Mouse (Mus musculus): ENCODE data around the gene Zdhhc19. TPM values are rescaled to one million over a fixed set of nuclear protein-coding genes. Genes with fewer than 3 reads are reported as not detected.

Gene Zdhhc19
- polyA plus RNA-seq, 1 experiment from 2014 or later = not detected

DNA sequence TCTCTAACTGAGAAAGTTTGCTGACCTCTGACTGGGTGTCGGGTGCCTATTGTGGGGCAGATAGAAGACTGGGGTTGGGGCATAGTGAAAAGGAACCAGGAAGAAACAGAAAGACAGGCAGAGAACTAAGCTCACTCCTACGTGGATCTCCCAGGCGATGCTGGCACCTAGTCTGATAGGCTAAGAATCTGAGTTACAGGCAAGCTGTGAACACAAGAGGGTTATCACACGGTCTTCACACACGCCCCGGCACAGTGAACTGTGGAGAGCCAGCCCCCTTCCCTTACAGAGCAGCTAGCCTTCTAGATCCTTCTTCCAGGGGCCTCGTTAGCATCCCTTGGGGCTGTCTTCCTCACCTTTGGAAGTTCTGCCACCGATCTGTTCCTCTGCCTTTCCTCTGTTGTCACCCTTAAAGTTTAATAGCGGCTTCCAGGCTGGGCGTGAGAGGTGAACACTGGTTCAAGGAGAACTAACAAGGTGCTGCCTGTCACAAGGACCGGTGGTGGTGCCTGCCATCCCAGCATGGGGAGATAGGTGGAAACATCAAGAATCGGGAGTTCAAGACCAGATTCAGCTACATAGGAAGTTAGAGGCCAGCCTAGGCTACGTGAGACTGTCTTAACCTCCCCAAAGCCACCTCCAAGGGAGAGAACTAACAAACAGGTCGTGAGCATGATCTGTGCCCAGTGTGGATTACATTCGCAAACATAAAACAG is 23.7 kb downstream of the Zdhhc19 start:
- H3K27me3 ChIP-seq = no peaks in the 10 kb centered on the region
- 0 out of 2 replicates have a peak overlapping the region, but pooled peaks have one; percentile 32 for H3K9ac ChIP-seq
- WGBS = 82% methylated on average over 15 of the region's 15 CpGs
- no peak overlapping the region for H3K4me2 ChIP-seq
- no peak for ATAC-seq (ENCODE audit: insufficient number of reproducible peaks, insufficient read depth, low FRiP score, low TSS enrichment, low read depth)
- H3K4me1 ChIP-seq = peaks cover 32% of the 10 kb centered on the region
- no peak overlapping the region for H3K4me3 ChIP-seq
- peak overlapping the region; percentile 56; the same call in 1 of the 2 replicates for H3K27ac ChIP-seq
- no peaks in the 10 kb centered on the region for H3K36me3 ChIP-seq
- H3K9me3 ChIP-seq = no peaks in the 10 kb centered on the region

DNA sequence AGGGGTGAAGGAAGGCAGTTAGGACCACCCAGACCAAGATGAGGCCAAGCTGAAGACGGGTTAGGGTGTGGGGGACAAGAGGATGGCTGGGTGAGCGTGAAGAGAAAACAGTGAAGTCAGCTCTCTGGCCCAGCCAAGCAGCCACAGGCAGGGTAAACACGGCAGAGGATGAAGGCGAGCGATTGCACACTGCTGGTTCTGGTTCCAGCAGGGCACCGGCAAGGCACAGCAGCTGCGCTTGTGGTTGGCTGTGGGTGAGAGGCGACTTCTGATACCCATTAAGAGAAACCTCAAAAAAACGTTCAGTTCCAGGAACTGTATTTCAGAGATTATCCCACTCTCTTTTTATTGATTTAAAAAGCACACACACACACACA is 24.3 kb downstream of the Zdhhc19 start:
- Histone ChIP-seq H3K9ac (peak overlapping the region; percentile 32; the same call in 1 of the 2 replicates), H3K27ac (peak overlapping the region; percentile 56), H3K27me3 (no peaks in the 10 kb centered on the region), H3K4me2 (no peak overlapping the region), H3K9me3 (no peaks in the 10 kb centered on the region), H3K4me1 (peaks cover 32% of the 10 kb centered on the region), H3K36me3 (no peaks in the 10 kb centered on the region), H3K4me3 (no peak overlapping the region)
- WGBS = 30% methylated on average over 9 of the region's 9 CpGs
- no peak for ATAC-seq (ENCODE audit: insufficient number of reproducible peaks, insufficient read depth, low FRiP score, low TSS enrichment, low read depth)

DNA sequence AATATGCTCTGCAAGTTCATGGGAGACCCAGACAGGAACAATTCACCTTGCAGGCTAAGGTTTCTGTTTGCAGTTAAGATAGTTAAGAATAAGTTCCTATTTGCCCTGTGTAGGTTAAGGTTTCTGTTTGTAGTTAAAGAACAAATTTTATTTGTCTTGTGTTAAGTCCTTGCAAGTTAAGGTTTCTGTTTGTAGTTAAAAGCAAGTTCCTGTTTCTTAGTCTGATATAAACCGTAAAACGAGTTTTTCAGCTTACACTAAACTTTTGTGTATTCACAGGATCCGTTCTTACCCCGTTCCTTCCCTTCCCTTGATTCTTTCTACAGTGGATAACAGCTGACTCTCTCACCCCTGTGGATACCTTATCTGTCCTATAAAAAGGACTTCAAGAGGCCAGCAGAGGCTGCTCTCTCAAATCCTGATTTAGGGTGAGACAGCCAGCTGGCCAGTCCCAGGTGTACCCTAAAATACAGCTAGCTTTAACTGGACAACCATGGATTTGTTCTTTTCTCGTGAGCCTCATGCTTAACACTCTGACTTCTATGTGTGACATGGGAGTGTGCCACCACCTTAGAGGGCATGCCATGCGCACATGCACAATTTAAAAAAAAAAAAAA is 26.6 kb downstream of the Zdhhc19 start:
- no peak for ATAC-seq (ENCODE audit: insufficient number of reproducible peaks, insufficient read depth, low FRiP score, low TSS enrichment, low read depth)
- Histone ChIP-seq H3K4me1 (peaks cover 20% of the 10 kb centered on the region), H3K4me3 (no peak overlapping the region), H3K4me2 (no peak overlapping the region), H3K27ac (no peak overlapping the region), H3K36me3 (no peaks in the 10 kb centered on the region), H3K9ac (no peak overlapping the region), H3K9me3 (no peaks in the 10 kb centered on the region), H3K27me3 (no peaks in the 10 kb centered on the region)
- WGBS = 65% methylated on average over 6 of the region's 6 CpGs

DNA sequence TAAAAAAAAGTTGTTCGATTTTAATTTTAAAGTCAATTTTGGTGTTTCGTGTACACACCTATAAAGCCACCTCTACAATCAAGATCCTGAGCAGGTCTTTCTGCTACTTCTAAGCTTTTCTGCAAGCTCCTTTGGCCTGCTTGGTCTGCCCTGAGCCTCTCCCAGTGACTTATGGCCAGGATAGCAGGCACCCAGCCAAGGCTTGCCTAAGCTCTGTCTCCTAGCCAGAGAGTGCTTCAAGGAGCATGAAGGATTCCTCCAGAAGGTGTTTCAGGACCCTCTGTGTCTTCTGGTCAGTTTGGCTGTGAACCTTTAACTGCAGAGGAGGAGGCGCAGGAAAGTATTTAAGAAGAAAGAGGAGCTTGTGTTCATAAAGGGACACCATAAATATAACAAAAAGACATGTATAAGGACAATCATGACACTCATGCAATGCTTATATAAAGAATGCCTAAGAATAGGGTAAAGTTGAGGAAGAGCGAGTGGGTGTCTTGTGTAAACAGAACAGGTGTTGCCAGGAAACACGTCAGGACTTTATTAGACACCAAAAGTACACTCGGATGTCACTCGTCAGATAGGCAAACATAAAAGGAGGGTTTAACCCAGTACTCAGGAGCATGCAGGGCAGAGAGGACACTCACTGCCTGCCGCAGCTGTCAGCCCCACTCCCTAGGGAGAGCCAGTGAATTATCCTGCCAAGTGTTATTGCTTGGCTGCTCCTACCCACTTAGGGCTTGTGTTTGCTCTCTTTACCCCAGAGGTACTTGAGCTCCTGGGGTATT is 27.6 kb downstream of the Zdhhc19 start:
- H3K9ac ChIP-seq = no peak overlapping the region
- no peak overlapping the region for H3K4me3 ChIP-seq
- 65% methylated on average over 8 of the region's 8 CpGs for WGBS
- ATAC-seq (ENCODE audit: insufficient number of reproducible peaks, insufficient read depth, low FRiP score, low TSS enrichment, low read depth) = no peak
- H3K36me3 ChIP-seq = no peaks in the 10 kb centered on the region
- no peaks in the 10 kb centered on the region for H3K27me3 ChIP-seq
- H3K4me1 ChIP-seq = peaks cover 20% of the 10 kb centered on the region
- H3K9me3 ChIP-seq = no peaks in the 10 kb centered on the region
- H3K4me2 ChIP-seq = no peak overlapping the region
- no peak overlapping the region for H3K27ac ChIP-seq

DNA sequence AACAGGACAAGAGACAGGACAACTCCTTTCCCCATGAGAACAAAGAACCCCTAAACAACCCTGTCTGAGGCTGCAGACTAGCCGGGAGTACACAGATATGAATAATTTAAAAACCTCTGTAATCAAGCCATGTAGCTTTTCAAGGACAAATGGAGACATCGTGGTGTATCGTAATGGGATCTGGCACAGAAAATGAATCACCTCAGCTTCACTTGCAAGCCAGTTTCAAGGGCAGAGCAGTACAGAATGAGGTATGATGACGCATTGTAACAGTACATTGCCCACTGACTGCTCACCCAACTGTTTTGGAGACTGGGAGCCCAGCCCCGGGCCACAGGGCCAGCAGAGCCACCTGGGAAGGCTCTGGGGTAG is 28.2 kb downstream of the Zdhhc19 start:
- no peak overlapping the region for H3K4me3 ChIP-seq
- H3K9ac ChIP-seq = no peak overlapping the region
- ATAC-seq (ENCODE audit: insufficient number of reproducible peaks, insufficient read depth, low FRiP score, low TSS enrichment, low read depth) = no peak
- H3K36me3 ChIP-seq = no peaks in the 10 kb centered on the region
- WGBS = 66% methylated on average over 5 of the region's 5 CpGs
- no peak overlapping the region for H3K4me2 ChIP-seq
- no peak overlapping the region for H3K27ac ChIP-seq
- H3K4me1 ChIP-seq = peaks cover 20% of the 10 kb centered on the region
- no peaks in the 10 kb centered on the region for H3K9me3 ChIP-seq
- H3K27me3 ChIP-seq = no peaks in the 10 kb centered on the region

DNA sequence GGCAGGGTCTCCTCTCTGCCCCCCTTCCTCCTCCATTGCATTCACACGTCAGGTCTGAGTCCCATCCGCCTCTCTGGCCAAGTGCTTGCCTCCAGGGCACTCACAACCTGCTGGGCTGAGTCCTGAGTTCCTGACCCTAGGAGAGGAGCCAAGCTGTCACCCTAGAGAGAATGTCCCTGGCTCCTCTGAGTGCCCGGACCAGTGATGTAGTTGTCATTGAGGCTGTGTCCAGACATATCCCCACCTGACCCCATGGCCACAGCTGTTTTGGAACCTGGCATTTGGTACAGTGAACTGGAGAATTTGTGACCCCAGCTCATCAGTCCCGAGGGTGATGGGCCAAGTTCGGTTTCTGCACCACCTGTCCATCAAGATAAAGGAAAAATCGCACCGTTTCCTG is 30.8 kb downstream of the Zdhhc19 start:
- no peak overlapping the region for H3K4me3 ChIP-seq
- no peak for ATAC-seq (ENCODE audit: insufficient number of reproducible peaks, insufficient read depth, low FRiP score, low TSS enrichment, low read depth)
- H3K27ac ChIP-seq = no peak overlapping the region
- H3K4me2 ChIP-seq = no peak overlapping the region
- H3K9ac ChIP-seq = no peak overlapping the region
- no peaks in the 10 kb centered on the region for H3K9me3 ChIP-seq
- no peaks in the 10 kb centered on the region for H3K36me3 ChIP-seq
- peaks cover 4% of the 10 kb centered on the region for H3K4me1 ChIP-seq
- 54% methylated on average over 7 of the region's 7 CpGs for WGBS
- no peaks in the 10 kb centered on the region for H3K27me3 ChIP-seq

DNA sequence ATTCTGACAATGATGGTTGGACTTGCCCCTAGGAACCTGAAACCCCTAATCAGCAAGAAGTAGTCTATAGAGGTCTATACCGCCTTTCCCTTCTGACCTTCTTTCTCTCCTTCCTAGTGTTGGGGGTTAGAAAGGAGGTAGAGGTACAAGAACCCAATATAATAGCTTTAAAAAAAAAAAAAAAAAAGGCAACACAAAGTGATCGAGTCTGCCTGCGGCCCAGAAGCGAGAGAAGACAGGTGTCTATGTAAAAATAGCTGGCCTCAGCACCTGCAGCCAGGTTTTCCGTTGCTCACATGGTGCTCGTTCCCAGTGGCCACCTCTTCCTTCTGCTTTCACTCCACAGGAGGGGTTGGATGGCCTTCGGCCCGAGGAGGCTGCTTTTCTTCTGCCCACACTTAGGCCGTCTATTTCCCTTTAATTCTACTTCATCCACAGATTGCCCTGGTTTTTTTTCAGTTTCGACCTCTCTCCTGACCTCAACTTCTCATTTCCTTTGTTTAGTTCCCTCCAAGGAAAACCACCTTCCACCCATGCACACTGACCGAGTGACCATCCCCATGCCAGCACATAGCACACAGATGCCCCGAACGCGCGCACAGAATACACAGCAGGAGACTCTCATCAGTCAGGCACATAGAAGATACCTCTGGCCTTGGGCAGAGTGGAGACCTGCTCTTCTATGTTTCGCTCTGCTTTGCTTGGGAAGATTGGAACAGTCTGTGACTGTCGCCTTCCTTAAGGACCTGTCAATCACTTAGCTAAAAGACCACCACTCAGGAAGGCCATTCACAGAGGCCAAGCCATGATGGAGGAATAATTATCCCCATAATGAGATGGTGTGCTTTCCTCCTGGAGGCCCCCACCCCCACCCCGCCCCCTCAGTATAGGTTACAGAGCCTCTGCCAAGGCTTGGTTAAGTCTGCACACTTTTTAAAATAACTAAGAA is 37.1 kb downstream of the Zdhhc19 start:
- H3K36me3 ChIP-seq = no peaks in the 10 kb centered on the region
- H3K4me1 ChIP-seq = no peaks in the 10 kb centered on the region
- no peaks in the 10 kb centered on the region for H3K27me3 ChIP-seq
- ATAC-seq (ENCODE audit: insufficient number of reproducible peaks, insufficient read depth, low FRiP score, low TSS enrichment, low read depth) = no peak
- no peaks in the 10 kb centered on the region for H3K9me3 ChIP-seq
- 54% methylated on average over 18 of the region's 18 CpGs for WGBS
- no peak overlapping the region for H3K4me2 ChIP-seq
- H3K27ac ChIP-seq = no peak overlapping the region
- no peak overlapping the region for H3K4me3 ChIP-seq
- H3K9ac ChIP-seq = no peak overlapping the region

DNA sequence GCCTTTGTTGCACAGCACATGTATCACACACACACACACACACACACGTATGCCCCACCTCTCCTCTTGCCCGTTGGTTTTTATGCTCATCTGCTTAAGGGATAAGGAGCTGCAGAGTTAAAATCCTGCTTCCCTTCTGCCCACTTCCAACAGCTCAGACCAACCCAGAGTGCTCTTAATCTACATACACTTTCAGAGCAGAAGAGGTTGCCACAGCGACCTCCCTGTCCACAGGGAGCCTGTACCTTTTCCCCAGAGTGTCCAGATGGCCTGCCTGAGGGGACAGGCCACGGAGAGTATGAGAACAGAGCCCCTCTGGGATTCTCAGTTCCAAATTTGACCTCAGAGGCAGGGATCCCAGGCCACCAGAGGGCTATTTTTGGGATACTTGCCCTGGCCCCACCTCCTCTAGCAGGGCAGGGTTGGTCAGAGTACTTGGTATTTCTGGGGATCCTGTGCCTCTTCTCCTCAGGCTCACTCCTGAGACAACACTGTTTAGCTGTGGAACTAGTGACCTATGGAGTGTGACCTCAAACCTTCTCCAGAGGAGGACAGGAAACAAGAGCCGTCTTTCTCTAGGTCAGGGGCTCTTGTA is 39.2 kb downstream of the Zdhhc19 start:
- H3K4me1 ChIP-seq = no peaks in the 10 kb centered on the region
- no peak overlapping the region for H3K4me2 ChIP-seq
- H3K36me3 ChIP-seq = no peaks in the 10 kb centered on the region
- no peak for ATAC-seq (ENCODE audit: insufficient number of reproducible peaks, insufficient read depth, low FRiP score, low TSS enrichment, low read depth)
- WGBS = 28% methylated on average over 5 of the region's 5 CpGs
- no peaks in the 10 kb centered on the region for H3K27me3 ChIP-seq
- H3K27ac ChIP-seq = no peak overlapping the region
- H3K9me3 ChIP-seq = no peaks in the 10 kb centered on the region
- H3K4me3 ChIP-seq = no peak overlapping the region
- H3K9ac ChIP-seq = no peak overlapping the region

DNA sequence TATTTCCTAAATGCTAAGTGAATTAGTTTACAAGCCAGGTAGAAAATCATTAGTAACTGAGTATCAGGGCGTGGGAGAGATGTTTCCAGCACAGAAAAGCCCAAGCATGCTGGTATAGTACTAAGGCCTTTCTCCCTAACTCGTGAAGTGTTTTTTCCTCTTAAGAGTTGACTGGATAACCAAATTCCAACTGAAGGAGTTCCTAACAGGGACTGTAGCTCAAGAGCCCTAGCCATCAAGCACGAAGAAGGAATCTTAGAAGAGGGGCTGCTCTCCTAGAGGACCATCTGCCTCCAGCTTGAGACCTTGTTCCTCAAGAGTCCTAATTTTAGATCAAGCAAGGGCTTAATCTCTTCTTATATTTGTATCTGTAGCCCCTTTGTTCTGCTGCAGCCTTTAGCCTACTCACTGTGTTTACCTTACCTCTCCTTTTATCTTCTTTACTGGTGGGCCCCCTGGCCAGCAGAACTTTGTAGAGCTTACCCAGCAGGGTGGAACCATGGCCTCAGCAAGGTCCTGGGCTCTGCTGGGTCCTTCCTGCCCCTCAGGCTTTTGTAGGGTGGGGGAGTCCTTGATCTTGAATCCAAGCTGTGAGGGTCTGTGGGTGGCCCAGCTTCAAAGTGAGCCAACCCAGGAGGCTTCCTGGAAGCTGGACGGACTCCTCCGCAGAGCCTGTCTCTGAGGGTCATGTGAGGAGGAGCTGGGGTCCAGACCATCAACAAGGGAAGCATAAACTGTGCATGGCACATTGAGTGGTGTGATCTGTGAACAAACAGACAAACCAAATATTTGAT is 42.0 kb downstream of the Zdhhc19 start:
- no peak overlapping the region for H3K27ac ChIP-seq
- H3K27me3 ChIP-seq = no peaks in the 10 kb centered on the region
- WGBS = 45% methylated on average over 5 of the region's 5 CpGs
- H3K36me3 ChIP-seq = no peaks in the 10 kb centered on the region
- no peak for ATAC-seq (ENCODE audit: insufficient number of reproducible peaks, insufficient read depth, low FRiP score, low TSS enrichment, low read depth)
- H3K4me1 ChIP-seq = no peaks in the 10 kb centered on the region
- no peak overlapping the region for H3K9ac ChIP-seq
- H3K4me3 ChIP-seq = no peak overlapping the region
- H3K9me3 ChIP-seq = no peaks in the 10 kb centered on the region
- H3K4me2 ChIP-seq = no peak overlapping the region

DNA sequence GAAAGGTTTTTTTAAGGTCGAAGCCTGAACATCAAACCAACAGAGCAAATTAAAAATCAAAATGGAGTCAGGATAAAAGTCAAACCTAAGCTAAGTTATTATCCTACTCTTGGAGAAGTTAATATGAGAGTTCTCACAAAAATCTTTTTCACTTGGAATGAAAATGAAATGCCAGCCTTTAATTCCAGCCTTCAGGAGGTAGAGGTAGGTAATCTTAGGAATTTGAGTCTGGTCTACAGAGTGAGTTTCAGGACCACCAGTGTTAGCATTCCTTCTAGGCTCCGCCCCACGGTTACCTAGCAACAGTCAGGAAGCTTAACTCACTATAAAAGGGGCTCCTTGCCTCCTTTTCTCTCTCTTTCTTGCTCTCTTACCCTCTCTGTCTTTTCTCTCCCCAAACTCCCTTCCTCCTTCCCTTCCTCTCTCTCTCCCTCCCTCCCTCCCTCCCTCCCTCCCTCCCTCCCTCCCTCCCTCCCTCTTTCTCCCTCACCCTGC is 42.7 kb downstream of the Zdhhc19 start:
- 46% methylated on average over 3 of the region's 3 CpGs for WGBS
- H3K4me2 ChIP-seq = no peak overlapping the region
- no peaks in the 10 kb centered on the region for H3K9me3 ChIP-seq
- H3K4me1 ChIP-seq = no peaks in the 10 kb centered on the region
- H3K27ac ChIP-seq = no peak overlapping the region
- no peak overlapping the region for H3K4me3 ChIP-seq
- H3K9ac ChIP-seq = no peak overlapping the region
- H3K36me3 ChIP-seq = no peaks in the 10 kb centered on the region
- ATAC-seq (ENCODE audit: insufficient number of reproducible peaks, insufficient read depth, low FRiP score, low TSS enrichment, low read depth) = no peak
- no peaks in the 10 kb centered on the region for H3K27me3 ChIP-seq
